Mouse (Mus musculus) myocyte (in vitro differentiated cells): ENCODE data around the gene Fcgr3.

Source experiments
- E2F4 ChIP-seq: IDR thresholded peaks from one replicate; pipeline ENCODE4 v1.6.1; 2011; ENCODE audit warnings: mild to moderate bottlenecking, control low read depth, moderate library complexity; ENCODE audit not compliant: insufficient read depth
- MAX ChIP-seq: IDR thresholded peaks from one replicate; pipeline ENCODE4 v1.6.1; 2011; ENCODE audit warnings: low read depth, mild to moderate bottlenecking, control low read depth
- POLR2A ChIP-seq: IDR thresholded peaks from one replicate; pipeline ENCODE4 v1.6.1; 2011; ENCODE audit warnings: low read depth, mild to moderate bottlenecking, control low read depth, moderate library complexity; ENCODE audit not compliant: insufficient read length
- POLR2AphosphoS2 ChIP-seq: IDR thresholded peaks from one replicate; pipeline ENCODE4 v1.6.1; 2011; ENCODE audit warnings: low read depth, control low read depth; ENCODE audit not compliant: insufficient read length
- TCF12 ChIP-seq: IDR thresholded peaks from one replicate; pipeline ENCODE4 v1.6.1; 2011; ENCODE audit warnings: mild to moderate bottlenecking, control low read depth; ENCODE audit not compliant: poor library complexity, insufficient read depth, severe bottlenecking
- USF1 ChIP-seq: IDR thresholded peaks from one replicate; pipeline ENCODE4 v1.6.1; 2011; ENCODE audit warnings: low read depth, mild to moderate bottlenecking, control low read depth, moderate library complexity

- TF ChIP-seq POLR2A (no peak), MAX (no peak), TCF12 (no peak), E2F4 (no peak), USF1 (no peak), POLR2AphosphoS2 (no peak)
These were observed 47.9 kb downstream of the Fcgr3 start for GRCm38 (mm10) chr1:171016676-171017356.
